Mouse (Mus musculus): ENCODE results near the gene Rnf31. TPM values are rescaled to one million over a fixed set of nuclear protein-coding genes. Genes with fewer than 3 reads are reported as not detected.
A peak's percentile ranks its signal among the peaks of the same experiment; 100 is the strongest.

The Rnf31 gene
- polyA plus RNA-seq (2014; fragmentation: Nextera tagmentation; extraction: Ambion mirVana): 9.7 and 11.8 TPM in 2 replicates

- peak within 1 kb of the TSS; percentile 86 for H3K9ac ChIP-seq (replicated peaks; ENCODE audit: low read length)
- DNase-seq (ENCODE audit: low spot score) (peak; percentile 94), ATAC-seq (replicated peaks; ENCODE audit: insufficient number of reproducible peaks, low FRiP score, low TSS enrichment, low read depth) (peak; percentile 88)
- no peaks in the 10 kb centered on the region for H3K27me3 ChIP-seq (ENCODE audit: control insufficient read depth, insufficient read depth, low read length)
- H3K4me2 ChIP-seq (ENCODE audit: low read depth, low read length): peak within 1 kb of the TSS; percentile 91
- peak within 1 kb of the TSS; percentile 89 for H3K27ac ChIP-seq (replicated peaks; ENCODE audit: low read depth, low read length)
- no peaks in the 10 kb centered on the region for H3K9me3 ChIP-seq (replicated peaks; ENCODE audit: control insufficient read depth, low read length)
- H3K4me3 ChIP-seq (ENCODE audit: low read depth, low read length): peak within 1 kb of the TSS; percentile 91
- under 1% methylated on average over 33 of the region's 33 CpGs for WGBS
- H3K36me3 ChIP-seq (replicated peaks; ENCODE audit: control insufficient read depth, insufficient read depth, low read depth, low read length): peaks cover 7% of the 10 kb centered on the region; the same call in 1 of the 2 replicates
- H3K4me1 ChIP-seq (ENCODE audit: control insufficient read depth, insufficient read depth, low read length): 0 out of 2 replicates have a peak, but pooled peaks cover 2% of the 10 kb centered on the region
These were observed at the start of gene Rnf31 for GRCm38 (mm10) chr14:55591331-55591891. Gene Rnf31 (plus strand): TSS chr14:55591708.

- H3K9ac ChIP-seq (replicated peaks; ENCODE audit: low read length): no peak overlapping the region
- H3K9me3 ChIP-seq (replicated peaks; ENCODE audit: control insufficient read depth, low read length): no peaks in the 10 kb centered on the region
- no peak for ATAC-seq (replicated peaks; ENCODE audit: insufficient number of reproducible peaks, low FRiP score, low TSS enrichment, low read depth)
- H3K27ac ChIP-seq (replicated peaks; ENCODE audit: low read depth, low read length): no peak overlapping the region
- no peak overlapping the region for H3K4me3 ChIP-seq (ENCODE audit: low read depth, low read length)
- no peak overlapping the region for H3K4me2 ChIP-seq (ENCODE audit: low read depth, low read length)
- H3K36me3 ChIP-seq (replicated peaks; ENCODE audit: control insufficient read depth, insufficient read depth, low read depth, low read length): no peaks in the 10 kb centered on the region; the same call in 1 of the 2 replicates
- DNase-seq (ENCODE audit: low spot score): no peak
- no peaks in the 10 kb centered on the region for H3K4me1 ChIP-seq (ENCODE audit: control insufficient read depth, insufficient read depth, low read length)
- H3K27me3 ChIP-seq (ENCODE audit: control insufficient read depth, insufficient read depth, low read length): no peaks in the 10 kb centered on the region
- 95% methylated on average over 12 of the region's 12 CpGs for WGBS
These were observed 49.2 kb upstream of the Rnf31 start for GRCm38 (mm10) chr14:55542268-55542667.

- Histone ChIP-seq H3K4me1 (ENCODE audit: control insufficient read depth, insufficient read depth, low read length) (no peaks in the 10 kb centered on the region), H3K4me2 (ENCODE audit: low read depth, low read length) (no peak overlapping the region), H3K36me3 (replicated peaks; ENCODE audit: control insufficient read depth, insufficient read depth, low read depth, low read length) (no peaks in the 10 kb centered on the region; the same call in none of the 2 replicates), H3K27me3 (ENCODE audit: control insufficient read depth, insufficient read depth, low read length) (no peaks in the 10 kb centered on the region), H3K9me3 (replicated peaks; ENCODE audit: control insufficient read depth, low read length) (no peaks in the 10 kb centered on the region), H3K9ac (replicated peaks; ENCODE audit: low read length) (no peak overlapping the region), H3K27ac (replicated peaks; ENCODE audit: low read depth, low read length) (no peak overlapping the region), H3K4me3 (ENCODE audit: low read depth, low read length) (no peak overlapping the region)
- ATAC-seq (replicated peaks; ENCODE audit: insufficient number of reproducible peaks, low FRiP score, low TSS enrichment, low read depth): no peak
- 87% methylated on average over 9 of the region's 9 CpGs for WGBS
- no peak for DNase-seq (ENCODE audit: low spot score)
These were observed 47.2 kb upstream of the Rnf31 start for GRCm38 (mm10) chr14:55544334-55544733.

- Histone ChIP-seq H3K9ac (replicated peaks; ENCODE audit: low read length) (no peak overlapping the region), H3K9me3 (replicated peaks; ENCODE audit: control insufficient read depth, low read length) (no peaks in the 10 kb centered on the region), H3K4me1 (ENCODE audit: control insufficient read depth, insufficient read depth, low read length) (no peaks in the 10 kb centered on the region), H3K36me3 (replicated peaks; ENCODE audit: control insufficient read depth, insufficient read depth, low read depth, low read length) (no peaks in the 10 kb centered on the region; the same call in 1 of the 2 replicates), H3K4me2 (ENCODE audit: low read depth, low read length) (no peak overlapping the region), H3K27me3 (ENCODE audit: control insufficient read depth, insufficient read depth, low read length) (no peaks in the 10 kb centered on the region), H3K27ac (replicated peaks; ENCODE audit: low read depth, low read length) (no peak overlapping the region), H3K4me3 (ENCODE audit: low read depth, low read length) (no peak overlapping the region)
- ATAC-seq (replicated peaks; ENCODE audit: insufficient number of reproducible peaks, low FRiP score, low TSS enrichment, low read depth) (no peak), DNase-seq (ENCODE audit: low spot score) (no peak)
- 86% methylated on average over 6 of the region's 6 CpGs for WGBS
These were observed 41.3 kb upstream of the Rnf31 start for GRCm38 (mm10) chr14:55550191-55550590.

DNA sequence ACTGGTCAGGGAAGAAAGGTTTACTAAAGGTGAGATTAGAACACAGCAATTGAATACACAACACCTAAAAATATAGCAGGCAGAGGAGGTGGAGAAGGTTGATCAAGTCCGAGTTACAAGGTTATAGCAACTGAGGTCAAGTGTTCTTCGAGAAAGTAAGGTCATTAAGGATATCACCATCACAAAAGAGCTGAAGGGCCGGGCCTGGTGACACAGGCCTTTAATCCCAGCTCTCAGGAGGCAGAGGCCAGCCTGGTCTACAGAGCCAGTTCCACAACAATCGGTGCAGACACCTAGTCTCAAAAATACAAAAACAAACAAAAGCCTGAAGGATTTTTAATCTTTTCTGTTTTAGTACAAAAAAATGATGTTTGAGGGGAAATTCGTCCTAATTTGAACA is 40.2 kb upstream of the Rnf31 start:
- WGBS: 74% methylated on average over 5 of the region's 5 CpGs
- no peak overlapping the region for H3K9ac ChIP-seq (replicated peaks; ENCODE audit: low read length)
- DNase-seq (ENCODE audit: low spot score) (no peak), ATAC-seq (replicated peaks; ENCODE audit: insufficient number of reproducible peaks, low FRiP score, low TSS enrichment, low read depth) (no peak)
- H3K27ac ChIP-seq (replicated peaks; ENCODE audit: low read depth, low read length): no peak overlapping the region
- H3K36me3 ChIP-seq (replicated peaks; ENCODE audit: control insufficient read depth, insufficient read depth, low read depth, low read length): no peaks in the 10 kb centered on the region; the same call in 1 of the 2 replicates
- no peaks in the 10 kb centered on the region for H3K9me3 ChIP-seq (replicated peaks; ENCODE audit: control insufficient read depth, low read length)
- no peak overlapping the region for H3K4me2 ChIP-seq (ENCODE audit: low read depth, low read length)
- H3K4me3 ChIP-seq (ENCODE audit: low read depth, low read length): no peak overlapping the region
- no peaks in the 10 kb centered on the region for H3K27me3 ChIP-seq (ENCODE audit: control insufficient read depth, insufficient read depth, low read length)
- no peaks in the 10 kb centered on the region for H3K4me1 ChIP-seq (ENCODE audit: control insufficient read depth, insufficient read depth, low read length)

- Histone ChIP-seq H3K4me2 (ENCODE audit: low read depth, low read length) (no peak overlapping the region), H3K27ac (replicated peaks; ENCODE audit: low read depth, low read length) (no peak overlapping the region), H3K9ac (replicated peaks; ENCODE audit: low read length) (no peak overlapping the region), H3K36me3 (replicated peaks; ENCODE audit: control insufficient read depth, insufficient read depth, low read depth, low read length) (no peaks in the 10 kb centered on the region; the same call in 1 of the 2 replicates), H3K9me3 (replicated peaks; ENCODE audit: control insufficient read depth, low read length) (no peaks in the 10 kb centered on the region), H3K27me3 (ENCODE audit: control insufficient read depth, insufficient read depth, low read length) (no peaks in the 10 kb centered on the region), H3K4me3 (ENCODE audit: low read depth, low read length) (no peak overlapping the region), H3K4me1 (ENCODE audit: control insufficient read depth, insufficient read depth, low read length) (no peaks in the 10 kb centered on the region)
- 92% methylated on average over 8 of the region's 8 CpGs for WGBS
- DNase-seq (ENCODE audit: low spot score) (no peak), ATAC-seq (replicated peaks; ENCODE audit: insufficient number of reproducible peaks, low FRiP score, low TSS enrichment, low read depth) (no peak)
These were observed 39.7 kb upstream of the Rnf31 start for GRCm38 (mm10) chr14:55551794-55552193.

- Histone ChIP-seq H3K27me3 (ENCODE audit: control insufficient read depth, insufficient read depth, low read length) (no peaks in the 10 kb centered on the region), H3K4me1 (ENCODE audit: control insufficient read depth, insufficient read depth, low read length) (no peaks in the 10 kb centered on the region), H3K4me2 (ENCODE audit: low read depth, low read length) (no peak overlapping the region), H3K36me3 (replicated peaks; ENCODE audit: control insufficient read depth, insufficient read depth, low read depth, low read length) (no peaks in the 10 kb centered on the region), H3K4me3 (ENCODE audit: low read depth, low read length) (no peak overlapping the region), H3K9ac (replicated peaks; ENCODE audit: low read length) (no peak overlapping the region), H3K9me3 (replicated peaks; ENCODE audit: control insufficient read depth, low read length) (no peaks in the 10 kb centered on the region), H3K27ac (replicated peaks; ENCODE audit: low read depth, low read length) (no peak overlapping the region)
- no peak for ATAC-seq (replicated peaks; ENCODE audit: insufficient number of reproducible peaks, low FRiP score, low TSS enrichment, low read depth)
- no peak for DNase-seq (ENCODE audit: low spot score)
These were observed 36.9 kb upstream of the Rnf31 start for GRCm38 (mm10) chr14:55554635-55555034.

DNA sequence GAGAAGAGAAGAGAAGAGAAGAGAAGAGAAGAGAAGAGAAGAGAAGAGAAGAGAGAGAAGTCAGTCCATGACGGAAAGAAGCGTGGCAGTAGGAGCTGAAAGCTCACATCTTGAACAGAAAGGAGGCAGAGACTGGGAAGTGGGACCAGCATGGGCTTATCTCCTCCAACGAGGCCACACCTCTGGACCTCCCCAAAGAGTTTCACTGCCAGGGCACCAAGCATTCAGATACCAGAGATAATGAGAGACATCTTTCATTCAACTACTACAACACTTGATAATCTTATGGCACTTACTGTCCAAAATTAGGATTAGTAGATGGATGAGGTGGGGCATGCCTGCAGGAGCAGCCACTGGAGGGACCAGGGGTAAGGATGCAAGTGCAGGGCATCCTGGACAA is 35.7 kb upstream of the Rnf31 start:
- Histone ChIP-seq H3K9me3 (replicated peaks; ENCODE audit: control insufficient read depth, low read length) (no peaks in the 10 kb centered on the region), H3K4me1 (ENCODE audit: control insufficient read depth, insufficient read depth, low read length) (no peaks in the 10 kb centered on the region), H3K4me3 (ENCODE audit: low read depth, low read length) (no peak overlapping the region), H3K27me3 (ENCODE audit: control insufficient read depth, insufficient read depth, low read length) (no peaks in the 10 kb centered on the region), H3K36me3 (replicated peaks; ENCODE audit: control insufficient read depth, insufficient read depth, low read depth, low read length) (no peaks in the 10 kb centered on the region), H3K27ac (replicated peaks; ENCODE audit: low read depth, low read length) (no peak overlapping the region), H3K9ac (replicated peaks; ENCODE audit: low read length) (no peak overlapping the region), H3K4me2 (ENCODE audit: low read depth, low read length) (no peak overlapping the region)
- WGBS: 73% methylated on average over 3 of the region's 3 CpGs
- DNase-seq (ENCODE audit: low spot score): no peak
- ATAC-seq (replicated peaks; ENCODE audit: insufficient number of reproducible peaks, low FRiP score, low TSS enrichment, low read depth): no peak

Data from embryonic facial prominence, embryonic 11.5 days (tissue).